Mouse (Mus musculus): Measurements from ENCODE around the gene Cplx1.

Cplx1 gene
- long read RNA-seq, experiment 1, partial matches to known transcripts = 0 of 1 reads
- long read RNA-seq, experiment 1, other reads (novel, unspliced or antisense) = 0 of 1 reads
- long read RNA-seq, experiment 2, partial matches to known transcripts = 0 of 4 reads
- long read RNA-seq, experiment 2, other reads (novel, unspliced or antisense) = 1 of 4 reads

GRCm38 (mm10) chr5:108549489-108550206 is at the start of gene Cplx1:
Cplx1 (minus strand) TSS chr5:108550024.
- intact Hi-C loops (cut with DNase I) = no loop called here

GRCm38 (mm10) chr5:108581361-108581891 is 31.6 kb upstream of the Cplx1 start:
- intact Hi-C loops (cut with DNase I) = loop anchor here (10.0 kb wide), 1 partner anchor 97 kb away; no protein-coding TSS in a partner anchor

GRCm38 (mm10) chr5:108573054-108573453 is 23.2 kb upstream of the Cplx1 start:
- intact Hi-C loops (cut with DNase I) = no loop called here

- intact Hi-C loops (cut with DNase I) = no loop called here
Observed at GRCm38 (mm10) chr5:108570991-108571390, 21.2 kb upstream of the Cplx1 start.

GRCm38 (mm10) chr5:108567104-108567503 is 17.3 kb upstream of the Cplx1 start:
- intact Hi-C loops (cut with DNase I) = no loop called here

- intact Hi-C loops (cut with DNase I) = no loop called here
Observed at GRCm38 (mm10) chr5:108566523-108566922, 16.7 kb upstream of the Cplx1 start.

- intact Hi-C loops (cut with DNase I) = no loop called here
Observed at GRCm38 (mm10) chr5:108565381-108565780, 15.6 kb upstream of the Cplx1 start.

- intact Hi-C loops (cut with DNase I) = no loop called here
Observed at GRCm38 (mm10) chr5:108564346-108564745, 14.5 kb upstream of the Cplx1 start.

GRCm38 (mm10) chr5:108562483-108562882 is 12.7 kb upstream of the Cplx1 start:
- intact Hi-C loops (cut with DNase I) = no loop called here

GRCm38 (mm10) chr5:108556986-108557385 is 7.2 kb upstream of the Cplx1 start:
- intact Hi-C loops (cut with DNase I) = no loop called here

GRCm38 (mm10) chr5:108554041-108554440 is 4.2 kb upstream of the Cplx1 start:
- intact Hi-C loops (cut with DNase I) = no loop called here

- intact Hi-C loops (cut with DNase I) = no loop called here
Observed at GRCm38 (mm10) chr5:108550207-108550594, 377 bp upstream of the Cplx1 start.

- intact Hi-C loops (cut with DNase I) = no loop called here
Observed at GRCm38 (mm10) chr5:108549137-108549488, 711 bp downstream of the Cplx1 start.

- intact Hi-C loops (cut with DNase I) = no loop called here
Observed at GRCm38 (mm10) chr5:108547636-108548035, 2.2 kb downstream of the Cplx1 start.

GRCm38 (mm10) chr5:108543516-108544291 is 6.1 kb downstream of the Cplx1 start:
- intact Hi-C loops (cut with DNase I) = no loop called here

- intact Hi-C loops (cut with DNase I) = no loop called here
Observed at GRCm38 (mm10) chr5:108534188-108534587, 15.6 kb downstream of the Cplx1 start.

GRCm38 (mm10) chr5:108522597-108522996 is 27.2 kb downstream of the Cplx1 start:
- intact Hi-C loops (cut with DNase I) = loop anchor here (10.0 kb wide), 1 partner anchor 232 kb away; no protein-coding TSS in a partner anchor

- intact Hi-C loops (cut with DNase I) = loop anchor here (10.0 kb wide), 1 partner anchor 233 kb away; no protein-coding TSS in a partner anchor
Observed at GRCm38 (mm10) chr5:108521896-108522295, 27.9 kb downstream of the Cplx1 start.

- intact Hi-C loops (cut with DNase I) = loop anchor here (10.0 kb wide), 1 partner anchor 234 kb away; no protein-coding TSS in a partner anchor
Observed at GRCm38 (mm10) chr5:108521016-108521415, 28.8 kb downstream of the Cplx1 start.

GRCm38 (mm10) chr5:108520153-108520552 is 29.7 kb downstream of the Cplx1 start:
- intact Hi-C loops (cut with DNase I) = loop anchor here (10.0 kb wide), 1 partner anchor 235 kb away; no protein-coding TSS in a partner anchor

- intact Hi-C loops (cut with DNase I) = no loop called here
Observed at GRCm38 (mm10) chr5:108518951-108519350, 30.9 kb downstream of the Cplx1 start.

Measured in adrenal gland (tissue).